21 mouse cellular contexts compared by ENCODE assay signal in genomic region chr7:141335682-141336081, GRCm38 (mm10). TPM values are rescaled to one million over a fixed set of nuclear protein-coding genes. Genes with fewer than 3 reads are reported as not detected.
DNase-seq lines count a peak whose midpoint lies in the region; ATAC-seq and TF ChIP-seq lines count a peak whose summit lies in the region.
"Had no signal": no experiment of that assay in that cellular context is flagged by ENCODE, and none has a peak within 500 bp of the region (broad histone marks: within the 10 kb centered on the region; RNA-seq: fewer than 3 reads in every experiment).

No protein-coding gene starts in this region.

- no peaks in the 10 kb centered on the region for H3K27me3 ChIP-seq in forebrain, postnatal 0 days (ENCODE audit: insufficient read depth, low read length)
- peaks cover 34% of the 10 kb centered on the region for H3K27me3 ChIP-seq in forebrain, embryonic 10.5 days (ENCODE audit: poor library complexity, severe bottlenecking)
- peaks cover 21% of the 10 kb centered on the region; the same call in 1 of the 2 replicates for H3K27me3 ChIP-seq in heart, embryonic 12.5 days (replicated peaks)
- H3K27me3 ChIP-seq: CH12.LX had no signal

- no peaks in the 10 kb centered on the region for H3K9me3 ChIP-seq in forebrain, postnatal 0 days (ENCODE audit: low read length)
- no peaks in the 10 kb centered on the region for H3K9me3 ChIP-seq in forebrain, embryonic 10.5 days
- no peaks in the 10 kb centered on the region for H3K9me3 ChIP-seq in heart, embryonic 12.5 days (replicated peaks)
- H3K9me3 ChIP-seq: embryonic facial prominence, embryonic 12.5 days; liver, embryonic 13.5 days; lung, embryonic 15.5 days had no signal

- peak; percentile 45; the same call in 1 of the 2 replicates for ATAC-seq in forebrain, postnatal 0 days
- ATAC-seq in heart, embryonic 12.5 days (ENCODE audit: insufficient number of reproducible peaks, low FRiP score) = no peak
- ATAC-seq: forebrain, embryonic 16.5 days had no signal

- no peak overlapping the region for H3K4me3 ChIP-seq in forebrain, postnatal 0 days (ENCODE audit: low read depth, low read length)
- H3K4me3 ChIP-seq in forebrain, embryonic 10.5 days = no peak overlapping the region
- no peak overlapping the region for H3K4me3 ChIP-seq in heart, embryonic 12.5 days
- H3K4me3 ChIP-seq: embryonic facial prominence, embryonic 12.5 days; liver, embryonic 13.5 days; lung, embryonic 15.5 days had no signal

- no peak overlapping the region for H3K27ac ChIP-seq in forebrain, postnatal 0 days (ENCODE audit: low read depth, low read length)
- no peak overlapping the region for H3K27ac ChIP-seq in forebrain, embryonic 10.5 days
- H3K27ac ChIP-seq in heart, embryonic 12.5 days (ENCODE audit: poor library complexity, severe bottlenecking) = no peak overlapping the region
- H3K27ac ChIP-seq: embryonic facial prominence, embryonic 12.5 days; liver, embryonic 13.5 days; lung, embryonic 15.5 days had no signal

- 79% methylated on average over 4 of the region's 4 CpGs for WGBS in forebrain, postnatal 0 days
- 87% methylated on average over 4 of the region's 4 CpGs for WGBS in forebrain, embryonic 10.5 days
- WGBS in heart, embryonic 12.5 days = 83% methylated on average over 4 of the region's 4 CpGs

- DNase-seq in forebrain, postnatal 0 days = no peak
- DNase-seq in forebrain, embryonic 10.5 days (ENCODE audit: extremely low spot score, low spot score) = no peak
- DNase-seq in layer of hippocampus, postnatal 36 days = peak; percentile 27 to 51
- DNase-seq in layer of hippocampus, adult 9-11 months = no peak
- DNase-seq in cerebellum, adult 18-20 months = peak; percentile 67 to 75
- DNase-seq in cerebellum, postnatal 36 days = peak; percentile 63 to 66
- DNase-seq in yolk sac, embryonic 10.5 days (ENCODE audit: low spot score) = no peak
- DNase-seq: adrenal gland, adult 2 months; gastrocnemius, postnatal 14 days; kidney, adult 18-20 months; kidney, postnatal 10 days; liver, embryonic 13.5 days; thymus, postnatal 25 days had no signal

- H3K4me2 ChIP-seq in forebrain, postnatal 0 days (ENCODE audit: low read depth) = no peak overlapping the region
- H3K4me2 ChIP-seq in heart, embryonic 12.5 days = no peak overlapping the region
- H3K4me2 ChIP-seq: embryonic facial prominence, embryonic 12.5 days; liver, embryonic 13.5 days; lung, embryonic 15.5 days had no signal

- H3K9ac ChIP-seq in forebrain, postnatal 0 days = no peak overlapping the region
- H3K9ac ChIP-seq in heart, embryonic 12.5 days = no peak overlapping the region
- H3K9ac ChIP-seq: embryonic facial prominence, embryonic 12.5 days; liver, embryonic 13.5 days; lung, embryonic 15.5 days had no signal

- no peak for TF ChIP-seq CTCF in forebrain, postnatal 0 days (IDR thresholded peaks at IDR 0.05; ENCODE audit: low read depth)

- H3K4me1 ChIP-seq in forebrain, postnatal 0 days (ENCODE audit: insufficient read depth) = no peaks in the 10 kb centered on the region
- peaks cover 31% of the 10 kb centered on the region for H3K4me1 ChIP-seq in forebrain, embryonic 10.5 days
- peaks cover 8% of the 10 kb centered on the region for H3K4me1 ChIP-seq in heart, embryonic 12.5 days (replicated peaks)

- peaks cover 18% of the 10 kb centered on the region for H3K36me3 ChIP-seq in forebrain, postnatal 0 days (ENCODE audit: insufficient read depth)
- peaks cover 40% of the 10 kb centered on the region for H3K36me3 ChIP-seq in forebrain, embryonic 10.5 days (replicated peaks)
- peaks cover 37% of the 10 kb centered on the region for H3K36me3 ChIP-seq in heart, embryonic 12.5 days

RNA-seq across cellular contexts. Expression of gene Eps8l2, which starts 3.0 kb away (rescaled TPM):
- 1.0 and 1.1 TPM in 2 replicates for total RNA-seq in forebrain, postnatal 0 days (2014; rRNA removed)
- polyA plus RNA-seq in forebrain, postnatal 0 days (2015; fragmentation: Nextera tagmentation; extraction: Ambion mirVana) = 0.74 and 0.82 TPM in 2 replicates
- 4.2 and 4.5 TPM in 2 replicates for polyA plus RNA-seq in forebrain, embryonic 10.5 days (2016; fragmentation: Nextera tagmentation; extraction: Ambion mirVana)
- total RNA-seq in layer of hippocampus, postnatal 36 days (2021) = 1 to 10 TPM; 4.6 to 5.8 TPM
- polyA plus RNA-seq in heart, embryonic 12.5 days (2016; fragmentation: Nextera tagmentation; extraction: Ambion mirVana) = 0.73 and 1.3 TPM in 2 replicates
- total RNA-seq: megakaryocyte, adult 5-6 weeks had no signal

RNA-seq across cellular contexts. Expression of gene Tmem80, which starts 8.1 kb away (rescaled TPM):
- 25.2 and 33.2 TPM in 2 replicates for total RNA-seq in forebrain, postnatal 0 days (2014; rRNA removed)
- polyA plus RNA-seq in forebrain, postnatal 0 days (2015; fragmentation: Nextera tagmentation; extraction: Ambion mirVana) = 32.9 and 34.7 TPM in 2 replicates
- 48.2 and 51.0 TPM in 2 replicates for polyA plus RNA-seq in forebrain, embryonic 10.5 days (2016; fragmentation: Nextera tagmentation; extraction: Ambion mirVana)
- total RNA-seq in layer of hippocampus, postnatal 36 days (2021) = 10 to 100 TPM; 32.4 to 34.3 TPM
- 37.4 and 40.1 TPM in 2 replicates for polyA plus RNA-seq in heart, embryonic 12.5 days (2016; fragmentation: Nextera tagmentation; extraction: Ambion mirVana)

RNA-seq across cellular contexts. Expression of gene Deaf1, which starts 8.2 kb away (rescaled TPM):
- total RNA-seq in forebrain, postnatal 0 days (2014; rRNA removed) = 238 and 239 TPM in 2 replicates
- polyA plus RNA-seq in forebrain, postnatal 0 days (2015; fragmentation: Nextera tagmentation; extraction: Ambion mirVana) = 282 and 289 TPM in 2 replicates
- polyA plus RNA-seq in forebrain, embryonic 10.5 days (2016; fragmentation: Nextera tagmentation; extraction: Ambion mirVana) = 59.2 and 59.3 TPM in 2 replicates
- total RNA-seq in layer of hippocampus, postnatal 36 days (2021) = 10 to 100 TPM; 79.4 to 82.5 TPM
- 34.3 and 35.6 TPM in 2 replicates for polyA plus RNA-seq in heart, embryonic 12.5 days (2016; fragmentation: Nextera tagmentation; extraction: Ambion mirVana)

RNA-seq across cellular contexts. Expression of gene Drd4, which starts 43.9 kb away (rescaled TPM):
- 0.31 and 0.38 TPM in 2 replicates for total RNA-seq in forebrain, postnatal 0 days (2014; rRNA removed)
- polyA plus RNA-seq in forebrain, postnatal 0 days (2015; fragmentation: Nextera tagmentation; extraction: Ambion mirVana) = 0.90 and 0.98 TPM in 2 replicates
- polyA plus RNA-seq in forebrain, embryonic 10.5 days (2016; fragmentation: Nextera tagmentation; extraction: Ambion mirVana) = 0.17 and 0.46 TPM in 2 replicates
- under 1 TPM in 1 of 2 experiments, not detected in 1; 0.18 TPM for total RNA-seq in layer of hippocampus, postnatal 36 days (2021)
- polyA plus RNA-seq in heart, embryonic 12.5 days (2016; fragmentation: Nextera tagmentation; extraction: Ambion mirVana) = 0.06 and 0.15 TPM in 2 replicates
- total RNA-seq: CH12.LX; common myeloid progenitor, adult 5-6 weeks; heart, postnatal 25 days; megakaryocyte, adult 5-6 weeks had no signal
- polyA plus RNA-seq: liver, embryonic 13.5 days had no signal

RNA-seq across cellular contexts. Expression of gene Taldo1, which starts 56.3 kb away (rescaled TPM):
- total RNA-seq in forebrain, postnatal 0 days (2014; rRNA removed) = 224 and 297 TPM in 2 replicates
- 304 and 352 TPM in 2 replicates for polyA plus RNA-seq in forebrain, postnatal 0 days (2015; fragmentation: Nextera tagmentation; extraction: Ambion mirVana)
- polyA plus RNA-seq in forebrain, embryonic 10.5 days (2016; fragmentation: Nextera tagmentation; extraction: Ambion mirVana) = 335 and 368 TPM in 2 replicates
- 100 to 1,000 TPM; 119 to 121 TPM for total RNA-seq in layer of hippocampus, postnatal 36 days (2021)
- polyA plus RNA-seq in heart, embryonic 12.5 days (2016; fragmentation: Nextera tagmentation; extraction: Ambion mirVana) = 276 and 284 TPM in 2 replicates

Comparison
In these comparisons a context has a peak if more than half of its experiments do, and no peak if none do; other contexts are left out.
1. DNase-seq: peak in layer of hippocampus, postnatal 36 days (2 of 2), cerebellum, adult 18-20 months (2 of 2) and cerebellum, postnatal 36 days (2 of 2); none in forebrain, postnatal 0 days (single experiment), forebrain, embryonic 10.5 days (single experiment), layer of hippocampus, adult 9-11 months (single experiment) and yolk sac, embryonic 10.5 days (single experiment).